Mouse (Mus musculus) MEL (cell line): Measurements from ENCODE around the gene Kdm3a.

Experiments
- CTCF ChIP-seq, 3 experiments: IDR thresholded peaks in 2 of 3; conservative IDR thresholded peaks in 1 of 3; 2 replicates each; pipeline ENCODE4 v1.5.1; 2011 to 2012; ENCODE audit warnings: low read length in 3 of 3, low read depth in 2 of 3, mild to moderate bottlenecking in 2 of 3, improper control_type of control experiment in 1 of 3, inconsistent platforms in 1 of 3, mixed read lengths in 1 of 3, moderate library complexity in 1 of 3; ENCODE audit not compliant: control insufficient read depth in 1 of 3, insufficient read depth in 1 of 3, poor library complexity in 1 of 3, severe bottlenecking in 1 of 3
- E2F4 ChIP-seq: IDR thresholded peaks from 2 replicates; pipeline ENCODE4 v1.6.1; 2011; ENCODE audit warnings: low read depth, low read length, improper control_type of control experiment, borderline replicate concordance
- ELF1 ChIP-seq: IDR thresholded peaks from 2 replicates; pipeline ENCODE4 v1.6.1; 2014; ENCODE audit warnings: low read depth, mild to moderate bottlenecking, inconsistent platforms, low read length, improper control_type of control experiment, moderate library complexity
- ETS1 ChIP-seq: IDR thresholded peaks from 2 replicates; pipeline ENCODE4 v1.6.1; 2012; ENCODE audit warnings: low read depth, mild to moderate bottlenecking, inconsistent platforms, low read length, improper control_type of control experiment, moderate library complexity
- GATA1 ChIP-seq: IDR thresholded peaks from 2 replicates; pipeline ENCODE4 v1.6.1; 2011; ENCODE audit warnings: low read depth, low read length, improper control_type of control experiment
- MAFK ChIP-seq: IDR thresholded peaks from 2 replicates; pipeline ENCODE4 v1.6.1; 2011; ENCODE audit warnings: low read depth, mild to moderate bottlenecking, low read length, improper control_type of control experiment, borderline replicate concordance
- MAX ChIP-seq: IDR thresholded peaks from 2 replicates; pipeline ENCODE4 v1.6.1; 2011; ENCODE audit warnings: low read length, improper control_type of control experiment
- MYB ChIP-seq: IDR thresholded peaks from 2 replicates; pipeline ENCODE4 v1.6.1; 2011; ENCODE audit warnings: mild to moderate bottlenecking, low read depth, low read length, improper control_type of control experiment
- MYC ChIP-seq: IDR thresholded peaks from 2 replicates; pipeline ENCODE4 v1.6.1; 2011; ENCODE audit warnings: low read depth, mild to moderate bottlenecking, low read length, improper control_type of control experiment, moderate library complexity
- POLR2A ChIP-seq, 2 experiments: IDR thresholded peaks; 2 replicates each; pipeline ENCODE4 v1.6.1; 2011 to 2012; ENCODE audit warnings: low read length in 2 of 2, mild to moderate bottlenecking in 2 of 2, control low read depth in 1 of 2, improper control_type of control experiment in 1 of 2, low read depth in 1 of 2, moderate library complexity in 1 of 2; ENCODE audit not compliant: control insufficient read depth in 1 of 2, insufficient read depth in 1 of 2, poor library complexity in 1 of 2
- TCF12 ChIP-seq: IDR thresholded peaks from 2 replicates; pipeline ENCODE4 v1.6.1; 2014; ENCODE audit warnings: low read depth, mild to moderate bottlenecking, inconsistent platforms, low read length, improper control_type of control experiment, moderate library complexity
- USF1 ChIP-seq: IDR thresholded peaks from 2 replicates; pipeline ENCODE4 v1.6.1; 2014; ENCODE audit warnings: low read depth, mild to moderate bottlenecking, inconsistent platforms, low read length, improper control_type of control experiment, moderate library complexity
- ZNF384 ChIP-seq: IDR thresholded peaks from 2 replicates; pipeline ENCODE4 v1.6.1; 2012; ENCODE audit warnings: low read depth, mild to moderate bottlenecking, inconsistent platforms, low read length, improper control_type of control experiment

DNA sequence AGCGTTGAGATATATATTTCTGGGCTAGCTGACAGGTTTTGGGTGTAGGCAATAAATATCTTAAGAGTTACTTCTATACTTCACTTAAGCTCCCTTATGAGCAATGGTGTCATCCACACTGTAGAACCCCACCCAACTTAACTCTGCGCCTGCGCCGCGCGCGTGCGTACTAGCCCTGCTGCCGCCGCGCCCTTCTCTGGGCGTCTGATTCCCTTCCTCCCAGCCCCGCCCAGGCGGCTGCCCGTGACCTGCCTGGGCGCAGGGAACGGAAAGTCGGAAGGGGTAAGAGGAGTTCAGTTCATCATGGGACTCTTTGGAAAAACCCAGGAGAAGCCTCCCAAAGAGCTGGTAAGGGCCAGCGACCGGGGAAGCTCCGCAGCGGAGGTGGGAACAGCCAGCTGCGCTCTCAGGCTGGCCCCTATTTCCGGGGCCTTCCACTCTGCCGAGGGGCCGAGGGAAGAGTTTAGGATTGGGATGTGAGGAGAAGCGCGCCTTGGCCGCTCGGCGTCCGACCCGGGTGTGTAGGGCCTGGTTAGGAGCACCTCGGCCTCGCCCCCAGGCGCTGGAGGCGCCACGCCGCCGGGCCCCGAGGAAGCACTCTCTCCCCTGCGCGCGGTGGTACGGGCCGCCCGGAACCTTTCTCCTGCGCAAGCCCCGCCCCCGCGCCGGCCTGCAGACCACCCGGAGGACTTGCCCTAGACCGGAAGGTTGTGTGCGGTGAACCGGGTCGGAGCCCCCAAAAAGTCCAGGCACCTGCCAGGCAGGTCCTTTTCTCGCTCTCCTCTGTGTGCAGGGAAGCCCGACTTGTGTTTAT, 88.9 kb downstream of the Kdm3a start, which contains the start of gene Chmp3:
- TF ChIP-seq CTCF (IDR thresholded peaks at IDR 0.05 in 2 of 3, conservative IDR thresholded peaks at IDR 0.05 in 1 of 3; ENCODE audit: control insufficient read depth in 1 of 3, insufficient read depth in 1 of 3, low read depth in 2 of 3, low read length in 3 of 3, poor library complexity in 1 of 3, severe bottlenecking in 1 of 3), result no peak
- 0 out of 2 replicates have a peak, but pooled peaks have one; percentile 13 for TF ChIP-seq MYC
- peak; percentile 44 to 87; a peak in 2 of 4 replicates for TF ChIP-seq POLR2A (IDR thresholded peaks at IDR 0.05; ENCODE audit: control insufficient read depth in 1 of 2, insufficient read depth in 1 of 2, low read depth in 1 of 2, low read length in 2 of 2, poor library complexity in 1 of 2)
- TF ChIP-seq ZNF384, result no peak
- TF ChIP-seq TCF12, result 0 out of 2 replicates have a peak, but pooled peaks have one; percentile 43
- TF ChIP-seq E2F4, result no peak
- TF ChIP-seq ETS1, result no peak; the same call in 1 of the 2 replicates
- TF ChIP-seq MAFK, result no peak
- no peak for TF ChIP-seq USF1
- no peak for TF ChIP-seq MYB
- no peak for TF ChIP-seq GATA1
- TF ChIP-seq MAX, result peak; percentile 74
- TF ChIP-seq ELF1, result no peak; the same call in 1 of the 2 replicates
